Mouse (Mus musculus) liver, postnatal 0 days (tissue): Measurements from ENCODE around the gene Cdc73. TPM values are rescaled to one million over a fixed set of nuclear protein-coding genes. Genes with fewer than 3 reads are reported as not detected.

Experiments used
- ATAC-seq: fragments of 200-750 bp; cut with Nextera tagmentation; 2 replicates; pipeline ENCODE4 v1.8.0; 2017; ENCODE audit warnings: mild to moderate bottlenecking, moderate library complexity
- DNase-seq: peaks from one replicate; pipeline ENCODE4 v3.0.0-alpha.2; 2016
- H3K27ac ChIP-seq: fragments of 300-500 bp; sonication (generic); 2 replicates; pipeline ENCODE4 v1.5.1; 2014; ENCODE audit warnings: antibody characterized with exemption, moderate library complexity, mild to moderate bottlenecking, low read depth
- H3K27me3 ChIP-seq: fragments of 300-500 bp; sonication (generic); 2 replicates; pipeline ENCODE4 v1.6.1; 2014; ENCODE audit warnings: low read length, control low read depth, mixed read lengths; ENCODE audit not compliant: insufficient read depth
- H3K36me3 ChIP-seq: fragments of 300-500 bp; sonication (generic); replicated peaks from 2 replicates; pipeline ENCODE4 v1.6.1; 2014; ENCODE audit warnings: mild to moderate bottlenecking, control low read depth, low read length, moderate library complexity, mixed read lengths; ENCODE audit not compliant: insufficient read depth
- H3K4me1 ChIP-seq: fragments of 300-500 bp; sonication (generic); 2 replicates; pipeline ENCODE4 v1.6.1; 2014; ENCODE audit warnings: antibody characterized with exemption, mild to moderate bottlenecking, control low read depth; ENCODE audit not compliant: insufficient read depth
- H3K4me2 ChIP-seq: fragments of 300-500 bp; sonication (generic); 2 replicates; pipeline ENCODE4 v1.6.1; 2014; ENCODE audit warnings: low read depth, mild to moderate bottlenecking, low read length, moderate library complexity, mixed read lengths
- H3K4me3 ChIP-seq: fragments of 300-500 bp; sonication (generic); 2 replicates; pipeline ENCODE4 v1.5.1; 2014; ENCODE audit warnings: low read depth, low read length
- H3K9ac ChIP-seq: fragments of 300-500 bp; sonication (generic); replicated peaks from 2 replicates; pipeline ENCODE4 v1.6.1; 2014; ENCODE audit warnings: mild to moderate bottlenecking, moderate library complexity
- H3K9me3 ChIP-seq: fragments of 300-500 bp; sonication (generic); 2 replicates; pipeline ENCODE4 v1.6.1; 2016; ENCODE audit warnings: mild to moderate bottlenecking, control low read depth, low read length, mixed read lengths
- CTCF ChIP-seq: sonication (generic); IDR thresholded peaks from 2 replicates; pipeline ENCODE4 v1.5.1; 2016; ENCODE audit warnings: antibody characterized with exemption, low read depth
- EP300 ChIP-seq: IDR thresholded peaks from 2 replicates; pipeline ENCODE4 v1.6.1; 2016; ENCODE audit warnings: antibody characterized with exemption, low read depth, mild to moderate bottlenecking
- WGBS: fragments of 180-500 bp; shearing (Covaris S2); extraction: QIAGEN DNeasy Blood & Tissue Kit; methylation state at CpG from one replicate; pipeline ENCODE4 v1.1.7; 2014; ENCODE audit not compliant: insufficient replicate concordance; 5-methylcytosine and 5-hydroxymethylcytosine counted together
- polyA plus RNA-seq: library from polyadenylated mRNA; unstranded; fragments of >200 nt; fragmentation: Nextera tagmentation; extraction: Ambion mirVana; gene quantifications from 2 replicates; pipeline ENCODE4 v1.2.1, GENCODE M21; 2015

The Cdc73 gene
- polyA plus RNA-seq, 1 experiment from 2014 or later, result 8.1 TPM

- peak; percentile 15 for DNase-seq
- Histone ChIP-seq H3K9ac (no peak overlapping the region), H3K4me3 (no peak overlapping the region), H3K4me2 (no peak overlapping the region), H3K9me3 (no peaks in the 10 kb centered on the region), H3K36me3 (peaks cover 8% of the 10 kb centered on the region; the same call in 1 of the 2 replicates), H3K27me3 (no peaks in the 10 kb centered on the region), H3K27ac (peak overlapping the region; percentile 75), H3K4me1 (no peaks in the 10 kb centered on the region)
- no peak for TF ChIP-seq CTCF
- TF ChIP-seq EP300, result no peak
- WGBS, result 74% methylated on average over 7 of the region's 7 CpGs
- ATAC-seq, result peak; percentile 75
Observed at GRCm38 (mm10) chr1:143631337-143631736, 71.4 kb downstream of the Cdc73 start.

- Histone ChIP-seq H3K27me3 (no peaks in the 10 kb centered on the region), H3K4me2 (no peak overlapping the region), H3K9ac (no peak overlapping the region), H3K9me3 (no peaks in the 10 kb centered on the region), H3K36me3 (peaks cover 16% of the 10 kb centered on the region; the same call in 1 of the 2 replicates), H3K27ac (no peak overlapping the region), H3K4me3 (no peak overlapping the region), H3K4me1 (no peaks in the 10 kb centered on the region)
- ATAC-seq (no peak), DNase-seq (no peak)
- TF ChIP-seq CTCF, result no peak
- no peak for TF ChIP-seq EP300
- WGBS, result 92% methylated on average over 1 of the region's 1 CpGs
Observed at GRCm38 (mm10) chr1:143622634-143623033, 80.1 kb downstream of the Cdc73 start.

GRCm38 (mm10) chr1:143621930-143622329 lies 80.8 kb downstream of the Cdc73 start:
- Histone ChIP-seq H3K27ac (no peak overlapping the region), H3K36me3 (peaks cover 14% of the 10 kb centered on the region; the same call in 1 of the 2 replicates), H3K9ac (no peak overlapping the region), H3K4me1 (no peaks in the 10 kb centered on the region), H3K9me3 (no peaks in the 10 kb centered on the region), H3K4me2 (no peak overlapping the region), H3K27me3 (no peaks in the 10 kb centered on the region), H3K4me3 (no peak overlapping the region)
- TF ChIP-seq EP300 (no peak), CTCF (no peak)
- ATAC-seq, result no peak
- no peak for DNase-seq

GRCm38 (mm10) chr1:143619760-143620159 lies 82.9 kb downstream of the Cdc73 start:
- no peak overlapping the region for H3K4me3 ChIP-seq
- ATAC-seq, result no peak
- no peak for DNase-seq
- peaks cover 8% of the 10 kb centered on the region; the same call in 1 of the 2 replicates for H3K36me3 ChIP-seq
- WGBS, result 82% methylated on average over 2 of the region's 2 CpGs
- H3K4me1 ChIP-seq, result no peaks in the 10 kb centered on the region
- no peaks in the 10 kb centered on the region for H3K27me3 ChIP-seq
- H3K9ac ChIP-seq, result no peak overlapping the region
- no peak overlapping the region for H3K4me2 ChIP-seq
- no peaks in the 10 kb centered on the region for H3K9me3 ChIP-seq
- no peak overlapping the region for H3K27ac ChIP-seq
- TF ChIP-seq EP300 (no peak), CTCF (no peak)

- Histone ChIP-seq H3K27me3 (no peaks in the 10 kb centered on the region), H3K4me1 (no peaks in the 10 kb centered on the region), H3K9ac (no peak overlapping the region), H3K4me3 (no peak overlapping the region), H3K9me3 (no peaks in the 10 kb centered on the region), H3K36me3 (peaks cover 12% of the 10 kb centered on the region), H3K4me2 (no peak overlapping the region), H3K27ac (no peak overlapping the region)
- no peak for ATAC-seq
- no peak for TF ChIP-seq EP300
- TF ChIP-seq CTCF, result no peak
- WGBS, result 89% methylated on average over 2 of the region's 2 CpGs
- no peak for DNase-seq
Observed at GRCm38 (mm10) chr1:143612901-143613300, 89.8 kb downstream of the Cdc73 start.

- DNase-seq, result no peak
- Histone ChIP-seq H3K27ac (no peak overlapping the region), H3K4me1 (no peaks in the 10 kb centered on the region), H3K9ac (no peak overlapping the region), H3K4me3 (no peak overlapping the region), H3K4me2 (no peak overlapping the region), H3K27me3 (no peaks in the 10 kb centered on the region), H3K9me3 (no peaks in the 10 kb centered on the region), H3K36me3 (peaks cover 9% of the 10 kb centered on the region)
- WGBS, result 66% methylated on average over 2 of the region's 2 CpGs
- ATAC-seq, result peak; percentile 72
- TF ChIP-seq CTCF, result no peak
- no peak for TF ChIP-seq EP300
Observed at GRCm38 (mm10) chr1:143608911-143609310, 93.8 kb downstream of the Cdc73 start.

GRCm38 (mm10) chr1:143596864-143597263 lies 105.8 kb downstream of the Cdc73 start:
- Histone ChIP-seq H3K36me3 (no peaks in the 10 kb centered on the region), H3K27me3 (no peaks in the 10 kb centered on the region), H3K4me1 (no peaks in the 10 kb centered on the region), H3K9ac (no peak overlapping the region), H3K27ac (no peak overlapping the region), H3K4me3 (no peak overlapping the region), H3K4me2 (no peak overlapping the region), H3K9me3 (no peaks in the 10 kb centered on the region)
- DNase-seq, result no peak
- WGBS, result 91% methylated on average over 2 of the region's 2 CpGs
- TF ChIP-seq EP300 (no peak), CTCF (no peak)
- no peak for ATAC-seq
